Mouse (Mus musculus): ENCODE measurements at regions not wholly inside any gene's neighbourhood (a gene's known extent, or its start where the extent isn't known, plus 50 kb on each side); places are given as distances from the start of the nearest gene placed in this dataset.
"Not testable (repeated sequence)": the region's sequence is repeated elsewhere in the genome, so short reads cannot be mapped to it uniquely, and the experiment has no call there.

GRCm38 (mm10) chr11:92228855-92229254, 651.5 kb upstream of the Kif2b start:
- no peak for ATAC-seq
- WGBS, result 65% methylated on average over 5 of the region's 5 CpGs
- no peak overlapping the region for H3K27ac ChIP-seq (ENCODE audit: low read length)

GRCm38 (mm10) chr11:92208980-92209548, 631.7 kb upstream of the Kif2b start:
- H3K9ac ChIP-seq (replicated peaks; ENCODE audit: low read depth, low read length), result no peak overlapping the region
- no peaks in the 10 kb centered on the region for H3K4me1 ChIP-seq (replicated peaks; ENCODE audit: control insufficient read depth, insufficient read depth, low read length)
- WGBS, result 44% methylated on average over 1 of the region's 1 CpGs
- H3K27ac ChIP-seq (ENCODE audit: low read length), result no peak overlapping the region
- H3K4me2 ChIP-seq (ENCODE audit: low read length), result no peak overlapping the region
- no peak overlapping the region for H3K4me3 ChIP-seq (replicated peaks; ENCODE audit: low read length)
- no peaks in the 10 kb centered on the region for H3K27me3 ChIP-seq (replicated peaks; ENCODE audit: control insufficient read depth, insufficient read depth, low read length)
- no peaks in the 10 kb centered on the region for H3K36me3 ChIP-seq (ENCODE audit: control insufficient read depth, insufficient read depth)
- H3K9me3 ChIP-seq (ENCODE audit: control insufficient read depth, low read length), result no peaks in the 10 kb centered on the region
- no peak for ATAC-seq

More at GRCm38 (mm10) chr11:92228855-92229254, 651.5 kb upstream of the Kif2b start:
- Histone ChIP-seq H3K4me3 (replicated peaks; ENCODE audit: low read length) (no peak overlapping the region), H3K36me3 (ENCODE audit: control insufficient read depth, insufficient read depth) (no peaks in the 10 kb centered on the region), H3K4me2 (ENCODE audit: low read length) (no peak overlapping the region), H3K27me3 (replicated peaks; ENCODE audit: control insufficient read depth, insufficient read depth, low read length) (no peaks in the 10 kb centered on the region), H3K9me3 (ENCODE audit: control insufficient read depth, low read length) (no peaks in the 10 kb centered on the region), H3K9ac (replicated peaks; ENCODE audit: low read depth, low read length) (no peak overlapping the region), H3K4me1 (replicated peaks; ENCODE audit: control insufficient read depth, insufficient read depth, low read length) (no peaks in the 10 kb centered on the region)

- H3K27ac ChIP-seq (ENCODE audit: low read length); H3K36me3 ChIP-seq (ENCODE audit: control insufficient read depth, insufficient read depth); H3K27me3 ChIP-seq (replicated peaks; ENCODE audit: control insufficient read depth, insufficient read depth, low read length); ATAC-seq; H3K4me3 ChIP-seq (replicated peaks; ENCODE audit: low read length); H3K4me1 ChIP-seq (replicated peaks; ENCODE audit: control insufficient read depth, insufficient read depth, low read length); H3K9me3 ChIP-seq (ENCODE audit: control insufficient read depth, low read length); H3K9ac ChIP-seq (replicated peaks; ENCODE audit: low read depth, low read length); H3K4me2 ChIP-seq (ENCODE audit: low read length): not testable (repeated sequence)
- 73% methylated on average over 3 of the region's 3 CpGs for WGBS
These were observed 601.0 kb upstream of the Kif2b start for GRCm38 (mm10) chr11:92178393-92178792.

GRCm38 (mm10) chr11:92153124-92153523, 575.8 kb upstream of the Kif2b start:
- no peak overlapping the region for H3K27ac ChIP-seq (ENCODE audit: low read length)
- H3K9me3 ChIP-seq (ENCODE audit: control insufficient read depth, low read length), result no peaks in the 10 kb centered on the region
- no peak overlapping the region for H3K4me2 ChIP-seq (ENCODE audit: low read length)
- H3K4me3 ChIP-seq (replicated peaks; ENCODE audit: low read length), result no peak overlapping the region
- peak; percentile 84 for ATAC-seq
- H3K36me3 ChIP-seq (ENCODE audit: control insufficient read depth, insufficient read depth), result no peaks in the 10 kb centered on the region
- no peak overlapping the region for H3K9ac ChIP-seq (replicated peaks; ENCODE audit: low read depth, low read length)
- H3K27me3 ChIP-seq (replicated peaks; ENCODE audit: control insufficient read depth, insufficient read depth, low read length), result no peaks in the 10 kb centered on the region
- H3K4me1 ChIP-seq (replicated peaks; ENCODE audit: control insufficient read depth, insufficient read depth, low read length), result peaks cover 6% of the 10 kb centered on the region

GRCm38 (mm10) chr11:92135677-92136076, 558.3 kb upstream of the Kif2b start:
- Histone ChIP-seq H3K27ac (ENCODE audit: low read length) (no peak overlapping the region), H3K9me3 (ENCODE audit: control insufficient read depth, low read length) (no peaks in the 10 kb centered on the region), H3K27me3 (replicated peaks; ENCODE audit: control insufficient read depth, insufficient read depth, low read length) (no peaks in the 10 kb centered on the region), H3K36me3 (ENCODE audit: control insufficient read depth, insufficient read depth) (no peaks in the 10 kb centered on the region), H3K4me1 (replicated peaks; ENCODE audit: control insufficient read depth, insufficient read depth, low read length) (peaks cover 4% of the 10 kb centered on the region; the same call in 1 of the 2 replicates), H3K4me2 (ENCODE audit: low read length) (no peak overlapping the region), H3K9ac (replicated peaks; ENCODE audit: low read depth, low read length) (no peak overlapping the region), H3K4me3 (replicated peaks; ENCODE audit: low read length) (no peak overlapping the region)
- peak; percentile 57 for ATAC-seq
- WGBS, result 11% methylated on average over 1 of the region's 1 CpGs

- Histone ChIP-seq H3K27ac (ENCODE audit: low read length) (peak overlapping the region; percentile 28), H3K36me3 (ENCODE audit: control insufficient read depth, insufficient read depth) (no peaks in the 10 kb centered on the region)
These were observed 557.7 kb upstream of the Kif2b start for GRCm38 (mm10) chr11:92134891-92135590.

GRCm38 (mm10) chr11:92084766-92085165, 507.4 kb upstream of the Kif2b start:
- no peak overlapping the region for H3K4me2 ChIP-seq (ENCODE audit: low read length)
- no peak overlapping the region for H3K27ac ChIP-seq (ENCODE audit: low read length)
- no peaks in the 10 kb centered on the region for H3K9me3 ChIP-seq (ENCODE audit: control insufficient read depth, low read length)
- H3K4me1 ChIP-seq (replicated peaks; ENCODE audit: control insufficient read depth, insufficient read depth, low read length), result no peaks in the 10 kb centered on the region
- no peak overlapping the region for H3K9ac ChIP-seq (replicated peaks; ENCODE audit: low read depth, low read length)
- ATAC-seq, result no peak
- H3K4me3 ChIP-seq (replicated peaks; ENCODE audit: low read length), result no peak overlapping the region
- no peaks in the 10 kb centered on the region for H3K36me3 ChIP-seq (ENCODE audit: control insufficient read depth, insufficient read depth)
- H3K27me3 ChIP-seq (replicated peaks; ENCODE audit: control insufficient read depth, insufficient read depth, low read length), result no peaks in the 10 kb centered on the region
- 81% methylated on average over 2 of the region's 2 CpGs for WGBS

More at GRCm38 (mm10) chr11:92134891-92135590, 557.7 kb upstream of the Kif2b start:
- WGBS, result 22% methylated on average over 3 of the region's 3 CpGs
- Histone ChIP-seq H3K4me1 (replicated peaks; ENCODE audit: control insufficient read depth, insufficient read depth, low read length) (peaks cover 4% of the 10 kb centered on the region; the same call in 1 of the 2 replicates), H3K9me3 (ENCODE audit: control insufficient read depth, low read length) (no peaks in the 10 kb centered on the region), H3K4me3 (replicated peaks; ENCODE audit: low read length) (no peak overlapping the region), H3K27me3 (replicated peaks; ENCODE audit: control insufficient read depth, insufficient read depth, low read length) (no peaks in the 10 kb centered on the region), H3K4me2 (ENCODE audit: low read length) (no peak overlapping the region), H3K9ac (replicated peaks; ENCODE audit: low read depth, low read length) (no peak overlapping the region)
- peak; percentile 80 for ATAC-seq

GRCm38 (mm10) chr11:92041695-92042094, 464.3 kb upstream of the Kif2b start:
- H3K4me1 ChIP-seq (replicated peaks; ENCODE audit: control insufficient read depth, insufficient read depth, low read length), result no peaks in the 10 kb centered on the region
- H3K9me3 ChIP-seq (ENCODE audit: control insufficient read depth, low read length), result no peaks in the 10 kb centered on the region
- no peak overlapping the region for H3K4me2 ChIP-seq (ENCODE audit: low read length)
- WGBS, result 10% methylated on average over 2 of the region's 2 CpGs
- no peak overlapping the region for H3K27ac ChIP-seq (ENCODE audit: low read length)
- no peak overlapping the region for H3K4me3 ChIP-seq (replicated peaks; ENCODE audit: low read length)
- no peaks in the 10 kb centered on the region for H3K36me3 ChIP-seq (ENCODE audit: control insufficient read depth, insufficient read depth)
- no peaks in the 10 kb centered on the region for H3K27me3 ChIP-seq (replicated peaks; ENCODE audit: control insufficient read depth, insufficient read depth, low read length)
- ATAC-seq, result no peak
- H3K9ac ChIP-seq (replicated peaks; ENCODE audit: low read depth, low read length), result no peak overlapping the region

GRCm38 (mm10) chr11:92040161-92040560, 462.8 kb upstream of the Kif2b start:
- no peak overlapping the region for H3K9ac ChIP-seq (replicated peaks; ENCODE audit: low read depth, low read length)
- no peaks in the 10 kb centered on the region for H3K36me3 ChIP-seq (ENCODE audit: control insufficient read depth, insufficient read depth)
- no peaks in the 10 kb centered on the region for H3K4me1 ChIP-seq (replicated peaks; ENCODE audit: control insufficient read depth, insufficient read depth, low read length)
- H3K4me2 ChIP-seq (ENCODE audit: low read length), result no peak overlapping the region
- WGBS, result 45% methylated on average over 1 of the region's 1 CpGs
- ATAC-seq, result peak; percentile 61
- H3K4me3 ChIP-seq (replicated peaks; ENCODE audit: low read length), result no peak overlapping the region
- no peaks in the 10 kb centered on the region for H3K9me3 ChIP-seq (ENCODE audit: control insufficient read depth, low read length)
- no peak overlapping the region for H3K27ac ChIP-seq (ENCODE audit: low read length)
- H3K27me3 ChIP-seq (replicated peaks; ENCODE audit: control insufficient read depth, insufficient read depth, low read length), result no peaks in the 10 kb centered on the region
